Mouse (Mus musculus) T-helper 2 cell (primary cell): ENCODE data around the gene Efnb1.

Source experiments
- in situ Hi-C: fragments of 300-600 bp; cut with MboI, MseI; formaldehyde crosslinking; loops from one replicate; pipeline ENCODE4 v1.15.1; 2025; ENCODE audit warnings: high pct_unique_total_duplicates

The Efnb1 gene

GRCm38 (mm10) chrX:99152566-99153265 lies 16.8 kb downstream of the Efnb1 start:
- in situ Hi-C loops = loop anchor here (10.0 kb wide), 1 partner anchor 342 kb away; no protein-coding TSS in a partner anchor

- in situ Hi-C loops = loop anchor here (10.0 kb wide), 1 partner anchor 342 kb away; no protein-coding TSS in a partner anchor
Measured at GRCm38 (mm10) chrX:99153266-99153646, 17.3 kb downstream of the Efnb1 start.

- in situ Hi-C loops = loop anchor here (10.0 kb wide), 1 partner anchor 340 kb away; no protein-coding TSS in a partner anchor
Measured at GRCm38 (mm10) chrX:99154358-99154757, 18.4 kb downstream of the Efnb1 start.

GRCm38 (mm10) chrX:99159020-99159419 lies 23.1 kb downstream of the Efnb1 start:
- in situ Hi-C loops = loop anchor here (10.0 kb wide), 1 partner anchor 336 kb away; no protein-coding TSS in a partner anchor

- in situ Hi-C loops = no loop called here
Measured at GRCm38 (mm10) chrX:99164111-99164510, 28.2 kb downstream of the Efnb1 start.

- in situ Hi-C loops = no loop called here
Measured at GRCm38 (mm10) chrX:99164855-99165368, 29.0 kb downstream of the Efnb1 start.

- in situ Hi-C loops = no loop called here
Measured at GRCm38 (mm10) chrX:99167014-99167413, 31.1 kb downstream of the Efnb1 start.

- in situ Hi-C loops = no loop called here
Measured at GRCm38 (mm10) chrX:99167550-99167949, 31.6 kb downstream of the Efnb1 start.

GRCm38 (mm10) chrX:99172301-99172700 lies 36.4 kb downstream of the Efnb1 start:
- in situ Hi-C loops = no loop called here

- in situ Hi-C loops = no loop called here
Measured at GRCm38 (mm10) chrX:99185081-99185596, 49.2 kb downstream of the Efnb1 start.

- in situ Hi-C loops = no loop called here
Measured at GRCm38 (mm10) chrX:99186497-99187435, 50.8 kb downstream of the Efnb1 start.

GRCm38 (mm10) chrX:99191441-99192087 lies 55.6 kb downstream of the Efnb1 start:
- in situ Hi-C loops = no loop called here

- in situ Hi-C loops = no loop called here
Measured at GRCm38 (mm10) chrX:99196910-99197309, 61.0 kb downstream of the Efnb1 start.

- in situ Hi-C loops = no loop called here
Measured at GRCm38 (mm10) chrX:99198532-99198931, 62.6 kb downstream of the Efnb1 start.
